Mouse (Mus musculus): ENCODE results near the gene Nr1d1. TPM values are rescaled to one million over a fixed set of nuclear protein-coding genes. Genes with fewer than 3 reads are reported as not detected.

Gene Nr1d1
- polyA plus RNA-seq, 3 experiments from 2014 or later: 6.5 to 8.4 (median 7.3) TPM

- no peak for ATAC-seq
Measured at GRCm38 (mm10) chr11:98769007-98769954, 5.9 kb downstream of the Nr1d1 start.

- ATAC-seq: no peak
Measured at GRCm38 (mm10) chr11:98768127-98769006, 6.8 kb downstream of the Nr1d1 start.

- no peak for ATAC-seq
Measured at GRCm38 (mm10) chr11:98767713-98768112, 7.4 kb downstream of the Nr1d1 start.

GRCm38 (mm10) chr11:98767276-98767675, 7.9 kb downstream of the Nr1d1 start:
- ATAC-seq: no peak

DNA sequence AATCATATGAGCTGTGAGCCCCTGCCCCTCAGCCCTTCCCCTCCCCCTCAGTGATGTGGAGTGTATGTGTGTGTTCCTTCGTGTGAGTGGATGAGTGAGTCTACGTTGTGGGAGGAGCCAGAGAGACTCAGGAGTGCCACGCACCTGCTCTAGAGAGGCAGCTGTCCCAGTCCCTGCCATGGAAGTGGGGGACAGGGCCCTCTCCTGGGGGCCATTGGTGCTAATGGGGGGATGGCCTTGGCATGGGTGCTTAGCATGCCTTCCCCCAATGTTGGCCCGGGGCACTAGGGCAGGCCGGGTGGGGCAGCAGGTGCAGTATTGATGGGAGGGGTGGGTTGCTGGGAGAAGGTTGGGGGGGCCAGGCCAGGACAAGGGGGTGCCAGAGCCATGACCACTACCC, 8.3 kb downstream of the Nr1d1 start:
- no peak for ATAC-seq

GRCm38 (mm10) chr11:98766346-98766745, 8.8 kb downstream of the Nr1d1 start:
- ATAC-seq: no peak

DNA sequence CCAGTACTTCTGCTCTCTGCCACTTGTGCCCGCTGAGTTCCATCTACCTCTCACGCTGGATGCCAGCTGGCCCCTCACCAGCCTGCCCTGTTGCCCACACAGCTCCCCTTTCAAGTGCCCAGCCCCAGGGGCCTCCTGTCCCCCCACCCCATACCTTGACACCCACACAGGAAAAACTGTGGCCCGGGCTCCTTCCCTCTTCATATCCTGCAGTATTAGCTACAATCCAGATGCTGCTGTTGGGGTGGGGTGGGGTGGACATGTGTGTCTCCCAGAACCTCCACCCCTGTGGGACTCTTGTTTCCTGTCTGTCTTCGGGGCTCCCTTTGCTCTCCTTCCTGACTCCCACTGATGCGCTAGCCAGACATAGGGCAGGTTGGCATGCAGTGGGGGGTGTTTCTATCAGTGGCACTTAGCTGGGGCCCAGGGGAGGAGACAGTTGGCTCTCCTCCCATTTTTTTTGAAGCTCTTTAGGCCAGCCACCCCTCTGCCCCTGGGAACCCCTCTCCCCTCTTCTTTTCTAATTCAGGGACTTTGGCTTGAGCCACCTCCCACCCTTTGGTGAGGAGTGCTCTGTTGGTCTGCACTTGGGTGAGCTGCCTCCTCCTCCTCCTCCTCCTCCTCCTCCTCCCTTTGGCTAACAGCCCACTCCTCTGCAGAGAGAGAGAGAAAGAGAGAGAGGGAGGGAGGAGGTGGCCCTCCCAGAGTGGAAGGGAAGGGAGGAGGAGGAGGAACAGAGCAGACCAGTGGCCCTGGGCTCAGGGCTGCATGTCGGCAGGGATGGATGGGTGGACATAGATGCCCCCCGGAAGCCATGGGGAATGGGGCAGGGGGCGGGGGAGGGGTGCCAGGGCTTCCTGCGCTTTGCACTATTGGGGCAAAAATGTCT, 9.5 kb downstream of the Nr1d1 start:
- ATAC-seq: no peak

GRCm38 (mm10) chr11:98764746-98765145, 10.4 kb downstream of the Nr1d1 start:
- no peak for ATAC-seq

GRCm38 (mm10) chr11:98764091-98764490, 11.0 kb downstream of the Nr1d1 start:
- no peak for ATAC-seq

DNA sequence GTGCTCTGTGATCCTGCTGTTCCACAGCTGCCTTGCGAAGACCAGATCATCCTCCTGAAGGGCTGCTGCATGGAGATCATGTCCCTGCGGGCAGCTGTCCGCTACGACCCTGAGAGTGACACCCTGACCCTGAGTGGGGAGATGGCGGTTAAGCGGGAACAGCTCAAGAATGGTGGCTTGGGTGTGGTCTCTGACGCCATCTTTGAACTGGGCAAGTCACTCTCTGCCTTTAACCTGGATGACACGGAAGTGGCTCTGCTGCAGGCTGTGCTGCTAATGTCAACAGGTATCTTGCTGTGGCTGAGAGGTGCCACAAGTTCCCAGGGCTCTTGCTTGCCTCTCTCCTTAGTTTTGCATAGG, 11.7 kb downstream of the Nr1d1 start:
- ATAC-seq: no peak

GRCm38 (mm10) chr11:98762756-98763501, 12.2 kb downstream of the Nr1d1 start:
- ATAC-seq: no peak

- no peak for ATAC-seq
Measured at GRCm38 (mm10) chr11:98761939-98762338, 13.2 kb downstream of the Nr1d1 start.

GRCm38 (mm10) chr11:98756711-98757110, 18.4 kb downstream of the Nr1d1 start:
- no peak for ATAC-seq

- no peak for ATAC-seq
Measured at GRCm38 (mm10) chr11:98755726-98756380, 19.3 kb downstream of the Nr1d1 start.

DNA sequence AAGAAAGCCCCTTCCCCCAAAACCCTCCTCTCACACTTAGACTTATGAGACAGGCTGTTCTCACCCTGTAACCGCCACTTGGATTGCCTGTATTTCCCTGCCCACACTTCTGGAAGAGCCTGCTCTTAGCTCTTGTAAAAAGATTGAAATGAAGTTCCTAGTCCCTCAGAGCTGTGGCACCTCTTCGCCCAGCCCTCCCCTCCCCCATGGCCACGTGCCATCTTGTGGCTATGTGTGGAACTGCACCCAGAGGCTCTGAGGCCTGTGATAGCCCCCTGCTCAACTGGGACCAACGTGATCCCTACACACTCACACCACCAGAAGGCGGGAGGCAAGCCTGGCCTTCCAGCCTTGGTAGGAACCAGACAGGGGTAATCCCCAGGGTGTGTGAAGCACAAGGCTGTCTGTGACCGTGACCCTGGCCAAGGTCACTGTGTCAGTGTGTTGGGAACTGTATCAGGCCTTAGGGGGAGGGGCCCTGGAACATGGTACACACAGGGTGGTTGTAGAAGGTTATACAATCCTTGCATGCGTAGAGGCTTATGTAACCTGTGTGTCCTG, 20.4 kb downstream of the Nr1d1 start:
- peak; percentile 48 for ATAC-seq

DNA sequence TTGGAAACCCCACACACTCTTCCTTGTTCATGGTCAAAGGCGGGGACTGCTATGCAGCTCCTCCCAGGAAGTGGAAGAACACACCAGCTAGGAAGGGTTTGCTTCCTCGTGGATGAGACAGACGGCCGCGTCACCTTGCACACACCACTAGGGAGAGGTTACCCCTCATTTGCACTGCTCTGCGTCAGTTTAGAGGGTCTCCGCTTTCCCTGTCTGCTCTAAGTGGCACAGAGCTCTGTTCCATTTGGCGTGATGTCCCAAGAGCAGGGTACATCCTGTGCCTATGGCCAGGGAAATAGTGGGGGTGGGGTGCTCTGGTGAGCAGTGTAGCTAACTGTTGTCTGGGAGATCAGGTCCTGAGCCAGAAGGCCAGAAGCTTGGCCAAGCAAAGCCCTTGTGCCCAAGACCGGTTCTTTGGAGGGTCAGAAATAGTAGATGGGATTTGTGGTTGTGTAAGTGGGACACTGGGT, 20.9 kb downstream of the Nr1d1 start:
- ATAC-seq: no peak

DNA sequence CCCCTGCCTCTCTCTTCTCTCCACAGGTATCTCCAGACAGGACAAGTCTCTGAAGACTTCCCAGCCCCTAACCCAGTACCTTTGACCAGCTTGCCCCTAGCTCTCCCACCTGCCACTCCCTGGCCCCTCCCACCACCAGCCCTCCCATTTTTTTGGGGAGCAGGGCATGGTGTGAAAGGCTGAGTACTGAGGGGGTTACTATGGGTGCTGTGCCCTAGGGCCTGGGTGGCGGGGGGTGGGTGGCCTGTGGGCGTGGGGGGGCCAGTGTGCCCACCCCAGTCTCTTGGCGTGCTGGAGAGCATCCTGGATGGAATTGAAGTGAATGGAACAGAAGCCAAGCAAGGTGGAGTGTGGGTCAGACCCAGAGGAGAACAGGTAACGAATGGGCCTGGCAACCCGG, 21.9 kb downstream of the Nr1d1 start:
- no peak for ATAC-seq

- ATAC-seq: no peak
Measured at GRCm38 (mm10) chr11:98752562-98753140, 22.5 kb downstream of the Nr1d1 start.

DNA sequence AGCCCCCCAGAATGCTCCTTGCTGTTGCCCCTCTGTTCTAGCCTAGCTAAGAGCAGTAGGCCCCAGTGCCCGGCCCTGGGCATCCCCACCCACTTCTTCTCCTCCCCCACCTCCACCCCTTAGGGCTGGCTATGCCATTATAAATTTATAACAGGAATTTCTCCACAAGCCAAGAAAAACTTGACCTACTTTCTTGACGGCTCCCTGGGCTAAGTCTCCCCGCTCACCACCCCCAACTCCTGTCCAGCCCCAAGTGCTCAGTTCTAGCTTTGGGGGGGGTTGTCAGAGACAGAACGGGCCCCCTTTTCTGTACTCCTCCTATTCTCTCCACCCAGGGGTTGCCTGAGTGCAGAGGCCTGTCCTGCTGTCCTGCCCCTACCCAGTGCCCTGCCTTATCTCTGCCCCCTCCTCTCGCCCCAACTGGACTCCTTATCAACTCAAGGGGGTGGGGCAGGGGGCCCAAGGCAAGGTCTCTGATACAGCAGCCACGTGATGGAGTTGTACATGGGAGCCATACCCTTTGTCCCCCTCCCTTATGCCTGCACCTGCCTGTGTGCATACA, 23.8 kb downstream of the Nr1d1 start:
- ATAC-seq: no peak
